Mouse (Mus musculus) thymus, adult 2 months (tissue): ENCODE results near the gene Sp7. TPM values are rescaled to one million over a fixed set of nuclear protein-coding genes. Genes with fewer than 3 reads are reported as not detected.

ENCODE experiments used
- DNase-seq: peaks from one replicate; pipeline ENCODE4 v3.0.0; 2021
- H3K27ac ChIP-seq: fragments of 200-500 bp; 2 replicates; pipeline ENCODE4 v1.5.1; 2012; ENCODE audit warnings: low read length, control low read depth; ENCODE audit not compliant: control insufficient read depth, insufficient read depth
- H3K27me3 ChIP-seq: fragments of 200-500 bp; 2 replicates; pipeline ENCODE4 v1.6.1; 2012; ENCODE audit warnings: mild to moderate bottlenecking, low read length, moderate library complexity, mixed read lengths; ENCODE audit not compliant: control insufficient read depth, insufficient read depth
- H3K36me3 ChIP-seq: fragments of 200-500 bp; 2 replicates; pipeline ENCODE4 v1.6.1; 2012; ENCODE audit warnings: mild to moderate bottlenecking, low read length, moderate library complexity; ENCODE audit not compliant: control insufficient read depth, insufficient read depth
- H3K4me1 ChIP-seq: fragments of 200-500 bp; replicated peaks from 2 replicates; pipeline ENCODE4 v1.6.1; 2012; ENCODE audit warnings: low read length; ENCODE audit not compliant: control insufficient read depth, insufficient read depth
- H3K4me3 ChIP-seq: fragments of 200-500 bp; 2 replicates; pipeline ENCODE4 v1.5.1; 2012; ENCODE audit warnings: mild to moderate bottlenecking, low read length, control low read depth, moderate library complexity; ENCODE audit not compliant: control insufficient read depth, insufficient read depth
- CTCF ChIP-seq: fragments of 200-500 bp; IDR thresholded peaks from 2 replicates; pipeline ENCODE4 v1.5.1; 2012; ENCODE audit warnings: mild to moderate bottlenecking, control low read depth, low read length, moderate library complexity, borderline replicate concordance; ENCODE audit not compliant: control insufficient read depth, poor library complexity, insufficient read depth; ENCODE audit errors: extremely low read depth
- POLR2A ChIP-seq: fragments of 200-500 bp; IDR thresholded peaks from 2 replicates; pipeline ENCODE4 v1.6.1; 2012; ENCODE audit warnings: mild to moderate bottlenecking, low read length, control low read depth, moderate library complexity; ENCODE audit not compliant: control insufficient read depth, poor library complexity, insufficient read depth; ENCODE audit errors: extremely low read depth
- WGBS: fragments of 180-500 bp; shearing (Covaris S2); methylation state at CpG from one replicate; pipeline ENCODE4 v1.1.7; 2018; 5-methylcytosine and 5-hydroxymethylcytosine counted together
- polyA plus RNA-seq: library from polyadenylated mRNA; depleted of rRNA; stranded (reverse); fragments of >200 nt; gene quantifications from 2 replicates; pipeline ENCODE4 v1.2.3, GENCODE M21; 2012

The Sp7 gene
- polyA plus RNA-seq, 1 experiment: 0.13 TPM

- Histone ChIP-seq H3K27ac (no peak overlapping the region), H3K27me3 (peaks cover 20% of the 10 kb centered on the region), H3K4me3 (no peak overlapping the region), H3K4me1 (peaks cover 21% of the 10 kb centered on the region), H3K36me3 (no peaks in the 10 kb centered on the region)
- no peak for TF ChIP-seq POLR2A
- peak; percentile 11 for DNase-seq
- 3% methylated on average over 25 of the region's 25 CpGs for WGBS
These were observed 8.9 kb downstream of the Sp7 start for GRCm38 (mm10) chr15:102358126-102358525.

GRCm38 (mm10) chr15:102356501-102357325 is 10.3 kb downstream of the Sp7 start:
- H3K4me1 ChIP-seq: peaks cover 21% of the 10 kb centered on the region
- no peak for TF ChIP-seq POLR2A
- no peak for TF ChIP-seq CTCF
- H3K36me3 ChIP-seq: no peaks in the 10 kb centered on the region
- H3K4me3 ChIP-seq: no peak overlapping the region
- H3K27ac ChIP-seq: no peak overlapping the region
- WGBS: 66% methylated on average over 16 of the region's 16 CpGs
- peaks cover 20% of the 10 kb centered on the region for H3K27me3 ChIP-seq
- no peak for DNase-seq

DNA sequence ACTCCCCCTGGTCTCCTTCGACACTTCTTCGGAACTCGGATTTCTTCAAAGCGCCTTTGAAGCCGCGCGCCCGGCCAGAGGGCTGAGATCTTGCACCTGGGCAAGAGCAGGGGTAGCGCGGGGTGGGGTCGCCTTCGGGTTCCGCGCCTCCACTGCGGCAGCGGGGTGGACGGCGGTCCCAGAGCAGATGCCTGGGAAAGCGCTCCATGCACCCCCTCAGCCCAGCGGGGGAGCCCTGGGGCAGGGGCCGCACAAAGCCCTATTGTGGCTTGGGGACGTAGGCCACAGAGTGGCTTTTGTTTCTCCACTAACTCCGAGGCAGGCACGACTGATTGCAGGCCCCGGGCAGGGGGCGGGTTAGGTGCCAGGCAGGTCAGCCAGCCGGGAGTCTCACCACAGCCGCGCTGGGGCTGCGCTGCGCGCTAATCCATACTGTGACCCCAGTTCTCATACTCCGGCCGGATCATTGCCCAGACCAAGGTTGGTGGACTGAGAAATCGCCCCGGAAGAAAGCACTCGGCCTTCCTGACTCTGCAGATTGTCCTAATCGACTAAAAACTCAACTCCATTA is 11.0 kb downstream of the Sp7 start:
- no peak for TF ChIP-seq POLR2A
- no peak for TF ChIP-seq CTCF
- peaks cover 21% of the 10 kb centered on the region for H3K4me1 ChIP-seq
- H3K27me3 ChIP-seq: peaks cover 20% of the 10 kb centered on the region
- no peak for DNase-seq
- WGBS: 7% methylated on average over 38 of the region's 38 CpGs
- no peaks in the 10 kb centered on the region for H3K36me3 ChIP-seq
- peak overlapping the region; percentile 26 for H3K4me3 ChIP-seq
- no peak overlapping the region for H3K27ac ChIP-seq

DNA sequence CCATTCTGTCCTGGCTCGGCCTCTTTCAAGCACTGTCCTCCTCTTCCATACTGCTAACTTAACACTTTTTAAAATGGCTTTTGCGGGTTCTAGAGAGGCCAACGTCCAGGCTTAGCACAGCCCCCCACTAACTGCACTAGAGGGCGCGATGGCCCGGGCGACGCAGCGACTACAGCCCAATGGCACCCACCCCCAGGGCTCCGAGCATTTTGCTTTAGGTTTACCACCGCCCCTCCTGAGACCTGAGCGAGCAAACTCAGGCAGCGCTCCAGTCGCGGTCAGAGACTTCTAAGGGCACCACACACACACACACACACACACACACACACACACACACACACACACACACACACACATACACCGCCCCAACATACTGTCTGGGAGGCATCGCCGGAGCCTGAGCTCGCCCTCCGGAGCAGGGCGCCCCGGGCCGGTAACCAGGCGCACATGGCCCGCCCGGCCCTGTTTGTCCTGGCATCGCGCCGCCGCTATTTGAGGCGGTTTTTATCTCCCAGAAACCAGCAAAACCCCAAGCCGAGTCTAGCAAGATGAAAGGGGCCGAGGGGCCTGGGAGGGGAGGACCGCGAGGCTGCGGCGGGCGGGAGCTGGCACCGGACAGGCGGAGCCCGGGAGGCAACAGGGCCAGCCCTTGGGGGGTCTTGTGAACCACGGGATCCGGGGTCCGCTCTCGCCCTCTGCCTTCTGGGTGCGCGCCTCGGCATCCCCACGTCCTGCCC is 11.7 kb downstream of the Sp7 start:
- Histone ChIP-seq H3K27ac (no peak overlapping the region), H3K4me1 (peaks cover 21% of the 10 kb centered on the region), H3K27me3 (peaks cover 20% of the 10 kb centered on the region), H3K4me3 (peak overlapping the region; percentile 26), H3K36me3 (no peaks in the 10 kb centered on the region)
- DNase-seq: no peak
- TF ChIP-seq POLR2A (no peak), CTCF (no peak)
- 1% methylated on average over 49 of the region's 49 CpGs for WGBS

- Histone ChIP-seq H3K4me3 (no peak overlapping the region), H3K4me1 (peaks cover 26% of the 10 kb centered on the region)
- 89% methylated on average over 2 of the region's 2 CpGs for WGBS
These were observed 13.0 kb downstream of the Sp7 start for GRCm38 (mm10) chr15:102353986-102354385.

GRCm38 (mm10) chr15:102352177-102352576 is 14.8 kb downstream of the Sp7 start:
- Histone ChIP-seq H3K4me3 (no peak overlapping the region), H3K27me3 (peaks cover 14% of the 10 kb centered on the region), H3K4me1 (peaks cover 18% of the 10 kb centered on the region), H3K27ac (no peak overlapping the region), H3K36me3 (no peaks in the 10 kb centered on the region)
- TF ChIP-seq POLR2A (no peak), CTCF (no peak)
- no peak for DNase-seq
- 73% methylated on average over 2 of the region's 2 CpGs for WGBS

More at GRCm38 (mm10) chr15:102353986-102354385, 13.0 kb downstream of the Sp7 start:
- TF ChIP-seq POLR2A (no peak), CTCF (no peak)
- Histone ChIP-seq H3K36me3 (no peaks in the 10 kb centered on the region), H3K27ac (no peak overlapping the region), H3K27me3 (peaks cover 20% of the 10 kb centered on the region)
- DNase-seq: no peak
